Mouse (Mus musculus): ENCODE data around the gene Sln. TPM values are rescaled to one million over a fixed set of nuclear protein-coding genes. Genes with fewer than 3 reads are reported as not detected.

The Sln gene
- total RNA-seq, 2 experiments from 2014 or later: 0.37 to 0.64 TPM

GRCm38 (mm10) chr9:53854525-53854924 is 4.6 kb downstream of the Sln start:
- DNase-seq (ENCODE audit: low spot score in 2 of 2): no peak
- no peak overlapping the region for H3K4me3 ChIP-seq
- H3K27ac ChIP-seq: peak overlapping the region; percentile 36
- TF ChIP-seq CTCF (conservative IDR thresholded peaks at IDR 0.05): no peak

- no peak for TF ChIP-seq CTCF (conservative IDR thresholded peaks at IDR 0.05)
Observed at GRCm38 (mm10) chr9:53857864-53858263, 7.9 kb downstream of the Sln start.

GRCm38 (mm10) chr9:53873239-53873638 is 23.3 kb downstream of the Sln start:
- no peak overlapping the region for H3K4me3 ChIP-seq
- no peak for TF ChIP-seq CTCF (conservative IDR thresholded peaks at IDR 0.05)
- peak in 1 of 2 experiments; percentile 29 for DNase-seq (ENCODE audit: low spot score in 2 of 2)
- H3K27ac ChIP-seq: no peak overlapping the region

More at GRCm38 (mm10) chr9:53857864-53858263, 7.9 kb downstream of the Sln start:
- Histone ChIP-seq H3K27ac (no peak overlapping the region), H3K4me3 (no peak overlapping the region)
- DNase-seq (ENCODE audit: low spot score in 2 of 2): no peak

GRCm38 (mm10) chr9:53877423-53877822 is 27.5 kb downstream of the Sln start:
- no peak for DNase-seq (ENCODE audit: low spot score in 2 of 2)
- no peak for TF ChIP-seq CTCF (conservative IDR thresholded peaks at IDR 0.05)
- Histone ChIP-seq H3K27ac (no peak overlapping the region), H3K4me3 (no peak overlapping the region)

GRCm38 (mm10) chr9:53883588-53884280 is 33.8 kb downstream of the Sln start:
- no peak for TF ChIP-seq CTCF (conservative IDR thresholded peaks at IDR 0.05)

GRCm38 (mm10) chr9:53890075-53890474 is 40.1 kb downstream of the Sln start:
- peak in 1 of 2 experiments; percentile 69 for DNase-seq (ENCODE audit: low spot score in 2 of 2)
- Histone ChIP-seq H3K4me3 (no peak overlapping the region), H3K27ac (no peak overlapping the region)
- peak; percentile 89 for TF ChIP-seq CTCF (conservative IDR thresholded peaks at IDR 0.05)

More at GRCm38 (mm10) chr9:53883588-53884280, 33.8 kb downstream of the Sln start:
- Histone ChIP-seq H3K4me3 (no peak overlapping the region), H3K27ac (no peak overlapping the region)
- no peak for DNase-seq (ENCODE audit: low spot score in 2 of 2)

GRCm38 (mm10) chr9:53895827-53896226 is 45.9 kb downstream of the Sln start:
- Histone ChIP-seq H3K27ac (no peak overlapping the region), H3K4me3 (no peak overlapping the region)
- no peak for DNase-seq (ENCODE audit: low spot score in 2 of 2)
- TF ChIP-seq CTCF (conservative IDR thresholded peaks at IDR 0.05): no peak

GRCm38 (mm10) chr9:53899836-53900235 is 49.9 kb downstream of the Sln start:
- no peak for TF ChIP-seq CTCF (conservative IDR thresholded peaks at IDR 0.05)
- Histone ChIP-seq H3K4me3 (no peak overlapping the region), H3K27ac (peak overlapping the region; percentile 86)
- peak in 1 of 2 experiments; percentile 68 for DNase-seq (ENCODE audit: low spot score in 2 of 2)

GRCm38 (mm10) chr9:53903215-53903842 is 53.4 kb downstream of the Sln start:
- DNase-seq (ENCODE audit: low spot score in 2 of 2): no peak
- TF ChIP-seq CTCF (conservative IDR thresholded peaks at IDR 0.05): no peak
- peak overlapping the region; percentile 86 for H3K27ac ChIP-seq
- H3K4me3 ChIP-seq: no peak overlapping the region

Other genes starting within 250 kb of the Sln start
- gene Acat1, start 239.8 kb upstream of the Sln start, total RNA-seq (2021): 10 to 100 TPM; 63.2 to 65.6 TPM
- gene Cul5, start 180.2 kb upstream of the Sln start, total RNA-seq (2021): 10 to 100 TPM; 61.4 to 61.5 TPM
- 1 to 10 TPM; 1.9 to 2.2 TPM for gene Rab39, start 143.9 kb upstream of the Sln start, total RNA-seq (2021)
- gene Slc35f2, start 78.6 kb upstream of the Sln start, total RNA-seq (2021): 1 to 10 TPM; 4.7 to 5.0 TPM
- 100 to 1,000 TPM; 237 to 243 TPM for gene Elmod1, start 125.1 kb downstream of the Sln start, total RNA-seq (2021)
- 10 to 100 TPM; 28.3 to 29.6 TPM for gene Tnfaip8l3, start 218.2 kb downstream of the Sln start, total RNA-seq (2021)

All from layer of hippocampus, adult 2 months (tissue).